Mouse (Mus musculus): ENCODE data around the gene Ptk7. TPM values are rescaled to one million over a fixed set of nuclear protein-coding genes. Genes with fewer than 3 reads are reported as not detected.

Gene Ptk7
- total and polyA plus RNA-seq, 3 experiments, result 0.11 to 4.8 (median 0.29) TPM

DNA sequence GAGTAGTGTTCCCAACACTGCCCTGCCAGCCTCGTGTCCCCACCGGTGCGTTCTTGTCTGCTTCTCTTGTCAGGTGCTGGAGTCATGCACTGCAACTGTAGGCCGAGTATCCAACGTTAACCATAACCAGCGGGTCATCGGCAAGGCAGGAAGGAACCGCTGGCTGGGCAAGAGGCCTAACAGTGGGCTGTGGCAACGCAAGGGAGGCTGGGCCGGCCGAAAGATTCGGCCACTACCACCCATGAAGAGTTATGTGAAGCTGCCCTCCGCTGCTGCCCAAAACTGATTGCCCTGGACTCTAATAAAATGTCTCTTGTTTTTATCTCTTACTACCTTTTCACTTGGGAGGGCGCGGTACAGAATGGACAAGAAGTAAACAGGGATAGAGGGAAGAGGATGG, 20.5 kb upstream of the Ptk7 start:
- TF ChIP-seq JUND (conservative IDR thresholded peaks at IDR 0.05; ENCODE audit: low read depth, low read length) (no peak), CTCF (conservative IDR thresholded peaks at IDR 0.05 in 1 of 2, IDR thresholded peaks at IDR 0.05 in 1 of 2; ENCODE audit: low read depth in 2 of 2, low read length in 2 of 2) (no peak), MAX (IDR thresholded peaks at IDR 0.05; ENCODE audit: low read length) (no peak), JUN (IDR thresholded peaks at IDR 0.05; ENCODE audit: insufficient read depth, low read depth, low read length) (no peak), ELF1 (IDR thresholded peaks at IDR 0.05; ENCODE audit: low read depth, low read length) (no peak), EP300 (IDR thresholded peaks at IDR 0.05; ENCODE audit: low read length) (no peak), MAFK (IDR thresholded peaks at IDR 0.05; ENCODE audit: insufficient replicate concordance, low read length) (no peak), HCFC1 (IDR thresholded peaks at IDR 0.05; ENCODE audit: low read depth, low read length) (no peak)
- in situ Hi-C loops (cut with MboI; ENCODE audit: low pct_ligation_motif_present, low pct_unique_long_range_greater_than_20kb, low sequenced_read_pairs), result loop anchor here (5.0 kb wide), 2 partner anchors 62 to 122 kb away; partner anchors contain the start of genes 2310039H08Rik and Pex6

DNA sequence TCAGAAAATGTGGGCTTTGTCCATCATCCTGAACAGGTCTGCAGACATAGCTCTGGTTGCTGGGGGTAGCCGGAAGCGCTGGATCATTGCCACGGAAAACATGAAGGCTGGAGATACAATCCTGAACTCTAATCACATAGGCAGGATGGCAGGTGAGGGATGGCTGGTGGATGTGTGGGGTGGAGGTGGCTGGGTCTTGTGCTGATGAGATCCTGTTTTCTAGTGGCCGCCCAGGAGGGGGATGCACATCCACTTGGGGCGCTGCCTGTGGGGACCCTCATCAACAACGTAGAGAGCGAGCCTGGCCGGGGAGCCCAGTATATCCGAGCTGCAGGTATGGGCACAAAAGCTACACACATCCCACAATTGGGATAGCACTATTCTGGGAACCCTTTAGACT, 19.1 kb upstream of the Ptk7 start:
- DNase-seq (ENCODE audit: extremely low read depth), result no peak
- Histone ChIP-seq H3K4me2 (ENCODE audit: insufficient read depth, low read depth, poor library complexity, severe bottlenecking) (no peak overlapping the region), H3K4me1 (ENCODE audit: control insufficient read depth in 1 of 2, insufficient read depth in 2 of 2) (peaks cover 12 to 64% of the 10 kb centered on the region in 2 experiments), H3K9me3 (replicated peaks; ENCODE audit: low read length) (no peaks in the 10 kb centered on the region), H3K9ac (ENCODE audit: insufficient read depth, low read depth) (no peak overlapping the region), H3K4me3 (replicated peaks in 1 of 3; ENCODE audit: low read depth in 2 of 3, low read length in 2 of 3, poor library complexity in 1 of 3) (no peak overlapping the region), H3K27me3 (replicated peaks) (no peaks in the 10 kb centered on the region), H3K36me3 (replicated peaks in 1 of 2; ENCODE audit: control insufficient read depth in 1 of 2, insufficient read depth in 1 of 2, low read length in 1 of 2) (peaks cover 25 to 44% of the 10 kb centered on the region in 2 experiments), H3K79me2 (replicated peaks; ENCODE audit: control insufficient read depth, extremely low read depth, insufficient read depth, poor library complexity, severe bottlenecking) (peaks cover 28% of the 10 kb centered on the region), H3K27ac (ENCODE audit: insufficient read depth, low read depth) (no peak overlapping the region)
- in situ Hi-C loops (cut with MboI; ENCODE audit: low pct_ligation_motif_present, low pct_unique_long_range_greater_than_20kb, low sequenced_read_pairs) (no loop called here), dilution Hi-C loops (cut with MboI; ENCODE audit: extremely low pct_ligation_motif_present, extremely low pct_unique_long_range_greater_than_20kb, low sequenced_read_pairs) (no loop called here)
- TF ChIP-seq ETS1 (conservative IDR thresholded peaks at IDR 0.05; ENCODE audit: low read depth, low read length) (no peak), MEF2A (IDR thresholded peaks at IDR 0.05; ENCODE audit: borderline replicate concordance, low read depth, low read length) (no peak), USF1 (IDR thresholded peaks at IDR 0.05; ENCODE audit: low read depth, low read length) (no peak), HCFC1 (IDR thresholded peaks at IDR 0.05; ENCODE audit: low read depth, low read length) (no peak), ZNF384 (IDR thresholded peaks at IDR 0.05; ENCODE audit: low read depth, low read length) (no peak), IRF4 (IDR thresholded peaks at IDR 0.05; ENCODE audit: low read depth, low read length) (no peak), MYC (IDR thresholded peaks at IDR 0.05; ENCODE audit: low read depth, low read length) (no peak), USF2 (conservative IDR thresholded peaks at IDR 0.05; ENCODE audit: low read depth, low read length) (no peak), BHLHE40 (IDR thresholded peaks at IDR 0.05; ENCODE audit: low read depth, low read length) (no peak), ZC3H11A (IDR thresholded peaks at IDR 0.05; ENCODE audit: low read depth, low read length) (no peak), RAD21 (IDR thresholded peaks at IDR 0.05; ENCODE audit: low read depth, low read length) (no peak), TCF12 (IDR thresholded peaks at IDR 0.05; ENCODE audit: low read depth, low read length) (no peak)

More for the DNA sequence above, 20.5 kb upstream of the Ptk7 start:
- Histone ChIP-seq H3K27me3 (replicated peaks) (no peaks in the 10 kb centered on the region), H3K4me1 (ENCODE audit: control insufficient read depth in 1 of 2, insufficient read depth in 2 of 2) (peaks cover 9 to 56% of the 10 kb centered on the region in 2 experiments), H3K4me3 (replicated peaks in 1 of 3; ENCODE audit: low read depth in 2 of 3, low read length in 2 of 3, poor library complexity in 1 of 3) (peak overlapping the region; percentile 38 to 84 (median 46)), H3K36me3 (replicated peaks in 1 of 2; ENCODE audit: control insufficient read depth in 1 of 2, insufficient read depth in 1 of 2, low read length in 1 of 2) (peaks cover 37 to 56% of the 10 kb centered on the region in 2 experiments), H3K27ac (ENCODE audit: insufficient read depth, low read depth) (peak overlapping the region; percentile 53), H3K4me2 (ENCODE audit: insufficient read depth, low read depth, poor library complexity, severe bottlenecking) (peak overlapping the region; percentile 4), H3K9me3 (replicated peaks; ENCODE audit: low read length) (peaks cover 5% of the 10 kb centered on the region), H3K9ac (ENCODE audit: insufficient read depth, low read depth) (peak overlapping the region; percentile 44; the same call in 1 of the 2 replicates), H3K79me2 (replicated peaks; ENCODE audit: control insufficient read depth, extremely low read depth, insufficient read depth, poor library complexity, severe bottlenecking) (peaks cover 28% of the 10 kb centered on the region)
- no peak for DNase-seq (ENCODE audit: extremely low read depth)
- dilution Hi-C loops (cut with MboI; ENCODE audit: extremely low pct_ligation_motif_present, extremely low pct_unique_long_range_greater_than_20kb, low sequenced_read_pairs), result no loop called here
